Mouse (Mus musculus): Measurements from ENCODE around the gene Metrnl.

- TF ChIP-seq EP300 (IDR thresholded peaks at IDR 0.05; ENCODE audit: insufficient read depth, low read depth, low read length) (no peak), CTCF (IDR thresholded peaks at IDR 0.05) (no peak), POLR2A (IDR thresholded peaks at IDR 0.05; ENCODE audit: insufficient read depth, low read depth, low read length) (0 out of 2 replicates have a peak, but pooled peaks have one; percentile 13)
These were observed 14.7 kb upstream of the Metrnl start for GRCm38 (mm10) chr11:121686674-121687073.
